Mouse (Mus musculus): ENCODE data around the gene Oxld1. TPM values are rescaled to one million over a fixed set of nuclear protein-coding genes. Genes with fewer than 3 reads are reported as not detected.

Oxld1 gene
- polyA plus RNA-seq, 1 experiment = 30.4 TPM

DNA sequence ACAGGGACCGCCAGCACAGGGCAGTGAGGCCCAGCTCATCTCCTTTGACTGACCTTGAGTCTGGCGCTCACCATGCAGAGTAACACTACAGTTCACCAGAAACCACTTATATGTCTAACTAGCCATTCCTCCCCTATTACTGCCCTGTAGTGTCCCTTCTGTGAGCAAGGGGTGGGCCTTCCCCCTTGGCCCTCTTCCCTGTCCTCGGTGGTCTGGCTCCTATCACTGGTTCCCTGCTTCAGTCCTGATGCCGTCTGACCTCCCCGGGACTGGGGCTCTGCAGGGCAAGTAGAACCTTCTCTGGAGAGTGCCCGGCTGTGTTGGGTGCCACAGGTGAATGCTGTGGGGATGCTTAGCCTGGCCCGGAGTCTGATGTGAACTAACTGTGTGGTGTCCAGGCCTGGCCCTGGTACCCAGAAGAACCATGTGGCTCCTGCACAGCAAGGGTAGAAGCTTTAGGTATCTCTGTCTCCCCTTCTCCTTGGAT lies 25.6 kb upstream of the Oxld1 start:
- DNase-seq (ENCODE audit: low read depth) = no peak

- DNase-seq (ENCODE audit: low read depth) = no peak
Measured at GRCm38 (mm10) chr11:120472052-120472451, 14.2 kb upstream of the Oxld1 start.

- no peak for DNase-seq (ENCODE audit: low read depth)
Measured at GRCm38 (mm10) chr11:120467736-120468092, 9.8 kb upstream of the Oxld1 start.

DNA sequence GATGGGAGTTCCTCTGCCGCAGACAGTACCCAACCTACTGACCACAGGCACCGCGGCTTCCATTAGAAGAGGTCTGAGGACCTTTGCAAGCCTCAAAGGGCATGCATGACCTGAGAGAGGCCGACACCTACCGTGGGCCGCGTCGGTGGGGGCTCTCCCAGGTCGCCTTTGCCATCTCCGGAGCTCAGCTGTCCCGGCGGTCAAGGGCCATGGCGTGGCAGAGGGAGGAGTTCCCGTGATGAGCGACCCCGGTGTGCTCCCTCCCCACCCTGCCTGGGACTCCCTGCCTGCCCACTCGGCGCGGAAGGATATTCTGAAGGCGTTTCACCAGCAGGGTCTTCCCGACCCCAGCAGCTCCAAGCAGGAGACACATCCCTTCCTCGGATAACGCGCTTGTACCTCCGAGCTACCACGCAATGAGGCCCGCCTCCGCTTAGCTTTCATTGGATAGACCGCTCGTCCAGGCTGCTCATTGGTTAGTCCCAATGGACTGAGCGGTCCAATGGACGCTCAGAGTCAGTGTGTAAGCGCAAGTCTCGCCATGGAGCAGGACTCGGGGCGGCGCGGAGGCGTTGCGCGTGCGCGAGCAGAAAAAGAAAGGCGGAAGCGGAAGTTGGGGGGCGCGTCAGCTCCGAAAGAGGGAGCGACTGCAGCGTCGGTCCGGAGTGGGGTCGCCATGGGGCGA lies 9.3 kb upstream of the Oxld1 start, which contains the start of gene Arl16:
TSS of gene Arl16 (minus strand) at position 557 of the 685 bp plus-strand sequence.
- DNase-seq (ENCODE audit: low read depth) = no peak

DNA sequence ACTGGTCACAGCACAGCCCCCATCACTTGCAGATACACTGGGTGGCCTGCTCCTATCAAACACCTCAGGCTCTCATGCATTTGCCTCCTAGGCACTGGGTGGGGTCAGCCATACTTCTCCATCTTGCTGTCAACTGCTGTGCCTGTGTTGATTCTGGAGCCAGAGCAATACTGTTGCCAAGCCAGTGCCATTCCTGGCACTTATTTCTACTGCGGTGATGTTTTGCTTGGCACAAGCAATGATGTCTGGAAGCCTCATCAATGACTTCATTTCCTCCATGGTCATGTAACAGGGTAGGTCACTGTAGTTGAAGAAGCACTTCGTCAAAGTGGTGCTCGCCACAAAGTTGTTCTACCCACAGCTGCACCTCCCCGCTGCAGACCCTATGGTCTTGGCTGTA lies 7.7 kb upstream of the Oxld1 start:
- DNase-seq (ENCODE audit: low read depth) = no peak

DNA sequence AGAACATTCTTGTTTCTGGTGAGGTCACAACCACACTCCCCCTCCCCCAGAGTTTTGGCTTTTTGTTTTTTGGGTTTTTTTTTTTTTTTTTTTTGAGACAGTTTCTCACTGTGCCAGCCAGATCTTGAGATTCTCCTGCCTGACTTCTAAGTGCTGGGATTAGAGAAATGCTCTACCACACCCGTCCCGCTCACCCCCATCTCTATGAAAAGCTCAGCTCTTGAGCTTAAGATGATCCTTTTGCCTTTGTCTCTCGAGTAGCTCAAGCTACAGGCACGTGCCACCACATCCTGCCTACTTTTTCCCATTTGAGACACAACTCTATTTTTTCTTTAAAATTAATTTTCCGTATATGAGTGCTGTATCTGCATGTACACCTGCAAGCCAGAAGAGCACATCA lies 6.5 kb upstream of the Oxld1 start:
- DNase-seq (ENCODE audit: low read depth) = no peak

- no peak for DNase-seq (ENCODE audit: low read depth)
Measured at GRCm38 (mm10) chr11:120463536-120463935, 5.7 kb upstream of the Oxld1 start.

GRCm38 (mm10) chr11:120458847-120459597 lies 1.2 kb upstream of the Oxld1 start:
- DNase-seq (ENCODE audit: low read depth) = no peak

- no peak for DNase-seq (ENCODE audit: low read depth)
Measured at GRCm38 (mm10) chr11:120457370-120457769, 498 bp downstream of the Oxld1 start.

GRCm38 (mm10) chr11:120455413-120455812 lies 2.5 kb downstream of the Oxld1 start:
- no peak for DNase-seq (ENCODE audit: low read depth)

DNA sequence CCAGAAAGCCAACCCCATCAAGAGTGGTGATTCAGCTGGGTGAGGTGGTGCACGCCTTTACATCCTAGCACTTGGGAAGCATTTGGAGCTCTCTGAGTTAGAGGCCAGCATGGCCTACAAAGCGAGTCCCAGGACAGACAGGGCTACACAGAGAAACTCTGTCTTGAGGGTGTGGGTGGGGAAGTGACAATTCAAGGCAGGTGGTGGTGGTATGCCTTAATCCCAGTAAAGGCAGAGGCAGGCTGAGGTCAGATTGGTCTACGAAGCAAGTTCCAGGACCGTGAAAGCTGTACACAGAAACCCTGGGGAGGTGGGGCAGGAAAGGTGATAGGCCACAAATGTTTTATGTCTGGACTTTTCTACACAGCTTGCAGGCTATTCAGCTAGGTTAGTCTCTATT lies 2.9 kb downstream of the Oxld1 start:
- no peak for DNase-seq (ENCODE audit: low read depth)

- no peak for DNase-seq (ENCODE audit: low read depth)
Measured at GRCm38 (mm10) chr11:120453306-120453705, 4.6 kb downstream of the Oxld1 start, which contains the start of gene Pde6g. Gene Pde6g, minus strand, starts transcription at chr11:120453500.

GRCm38 (mm10) chr11:120452246-120452645 lies 5.6 kb downstream of the Oxld1 start:
- DNase-seq (ENCODE audit: low read depth) = no peak

DNA sequence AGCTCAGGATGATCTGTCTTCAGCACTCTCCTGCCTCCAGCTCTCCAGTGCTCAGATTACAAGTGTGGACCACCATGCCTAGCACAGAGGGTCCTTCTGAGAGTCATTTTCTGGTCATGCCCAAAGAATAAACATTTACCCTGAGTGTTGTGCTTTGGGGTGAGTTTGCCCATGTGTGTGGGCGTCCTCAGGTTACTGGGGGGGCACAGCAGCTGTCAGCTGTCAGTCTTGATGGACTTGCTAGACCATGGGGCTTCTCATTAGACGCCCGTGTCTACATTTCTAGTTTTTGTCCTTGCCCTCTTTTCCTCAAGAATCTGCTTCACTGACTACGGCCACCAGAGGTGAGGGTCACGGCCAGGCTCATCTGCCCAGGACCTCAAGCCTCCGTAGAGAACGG lies 10.7 kb downstream of the Oxld1 start:
- DNase-seq (ENCODE audit: low read depth) = no peak

DNA sequence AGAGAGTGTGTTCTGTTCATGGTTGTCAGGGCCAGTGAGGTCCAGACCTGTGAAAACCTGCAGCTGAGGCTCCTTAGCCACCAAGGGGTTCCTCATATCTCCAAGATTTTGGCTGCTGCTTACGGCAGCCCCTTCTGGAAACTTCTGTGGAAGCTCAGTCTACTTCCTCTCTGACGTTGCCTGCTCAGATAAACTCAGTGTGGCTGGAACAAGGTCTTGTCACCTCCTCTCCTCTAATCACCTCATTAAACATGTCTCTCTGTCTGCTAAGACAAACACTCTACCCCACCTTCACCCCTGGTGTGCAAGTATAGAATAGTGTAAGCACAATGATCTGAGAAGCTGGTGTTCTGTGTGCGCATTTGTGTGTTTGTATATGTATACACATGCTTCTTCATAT lies 12.4 kb downstream of the Oxld1 start:
- DNase-seq (ENCODE audit: low read depth) = no peak

- no peak for DNase-seq (ENCODE audit: low read depth)
Measured at GRCm38 (mm10) chr11:120444106-120444505, 13.8 kb downstream of the Oxld1 start.

- no peak for DNase-seq (ENCODE audit: low read depth)
Measured at GRCm38 (mm10) chr11:120442765-120443280, 15.0 kb downstream of the Oxld1 start.

DNA sequence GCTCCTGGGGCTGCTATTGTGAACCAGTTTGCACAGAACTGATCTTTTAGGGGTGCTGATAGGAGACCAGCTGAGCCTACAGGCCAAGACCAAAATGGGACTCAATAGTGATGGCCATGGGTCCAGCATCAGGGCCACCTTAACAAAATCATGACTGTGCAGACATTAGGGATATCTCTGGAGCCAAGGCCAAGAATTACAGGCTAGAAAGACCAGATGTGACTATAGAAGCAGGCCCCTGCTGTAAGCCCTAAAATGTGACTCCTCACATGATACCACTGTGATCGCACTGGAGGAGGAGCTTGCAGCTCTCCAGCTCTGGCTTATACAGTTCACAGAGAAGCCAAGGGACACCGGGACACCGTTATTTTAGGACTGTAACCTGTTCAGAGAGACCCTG lies 15.5 kb downstream of the Oxld1 start, which contains the start of gene Tspan10:
TSS of gene Tspan10 (plus strand) at position 301 of the 400 bp plus-strand sequence.
- no peak for DNase-seq (ENCODE audit: low read depth)

- no peak for DNase-seq (ENCODE audit: low read depth)
Measured at GRCm38 (mm10) chr11:120437857-120438385, 19.9 kb downstream of the Oxld1 start.

- DNase-seq (ENCODE audit: low read depth) = no peak
Measured at GRCm38 (mm10) chr11:120437152-120437856, 20.6 kb downstream of the Oxld1 start, which contains the start of gene Nploc4. Gene Nploc4, minus strand, starts transcription at chr11:120437708.

GRCm38 (mm10) chr11:120426727-120427126 lies 31.1 kb downstream of the Oxld1 start:
- DNase-seq (ENCODE audit: low read depth) = no peak
